Mouse (Mus musculus) cerebellum, adult 11 months (tissue): ENCODE results near the gene Cnst.
A peak's percentile ranks its signal among the peaks of the same experiment; 100 is the strongest.

ENCODE experiments used
- DNase-seq: peaks from one replicate; pipeline ENCODE4 v3.0.0; 2022

Cnst gene

DNA sequence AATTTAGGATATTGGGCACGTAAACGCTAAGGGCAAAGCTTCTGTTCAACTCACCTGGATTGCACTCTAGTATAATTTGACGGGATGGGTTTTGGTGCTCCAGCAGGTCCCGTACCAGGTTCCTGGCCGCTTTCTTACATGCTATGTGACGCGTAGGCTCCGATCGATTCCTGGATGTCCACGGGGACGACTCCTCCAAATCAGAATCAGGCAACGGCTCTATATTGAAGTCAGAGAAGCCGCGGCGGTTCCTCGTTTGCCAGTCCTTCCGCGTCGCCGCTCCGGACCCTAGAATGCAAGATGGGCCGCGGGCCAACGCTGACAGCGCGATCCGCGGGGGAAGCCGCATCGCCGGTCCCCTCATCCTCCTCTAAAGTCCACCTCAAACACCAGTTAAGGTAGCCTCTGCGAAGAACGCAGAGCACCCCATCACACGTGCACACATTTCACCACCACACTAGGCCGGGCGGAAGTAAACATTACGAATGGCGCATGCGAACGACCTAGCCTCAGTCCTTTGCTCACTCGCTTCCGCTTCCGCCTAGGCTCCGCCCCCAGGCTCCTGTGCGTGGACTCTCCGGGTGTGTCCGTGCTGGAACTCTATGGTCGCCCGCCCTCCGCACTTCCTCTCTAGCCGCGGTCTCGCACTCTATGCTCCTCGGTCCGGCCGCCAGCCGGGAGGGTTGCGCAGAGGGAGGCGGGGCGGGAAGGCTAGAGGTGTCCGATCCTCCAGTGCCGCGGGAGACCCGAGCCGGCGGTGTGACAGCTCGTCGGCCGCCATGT lies at the start of gene Cnst, which contains the start of gene Tfb2m:
Gene Cnst, plus strand, starts transcription at position 603 of the 783 bp plus-strand sequence.
Gene Tfb2m, minus strand, starts transcription at position 500 of the 783 bp plus-strand sequence.
- peak; percentile 98 for DNase-seq

DNA sequence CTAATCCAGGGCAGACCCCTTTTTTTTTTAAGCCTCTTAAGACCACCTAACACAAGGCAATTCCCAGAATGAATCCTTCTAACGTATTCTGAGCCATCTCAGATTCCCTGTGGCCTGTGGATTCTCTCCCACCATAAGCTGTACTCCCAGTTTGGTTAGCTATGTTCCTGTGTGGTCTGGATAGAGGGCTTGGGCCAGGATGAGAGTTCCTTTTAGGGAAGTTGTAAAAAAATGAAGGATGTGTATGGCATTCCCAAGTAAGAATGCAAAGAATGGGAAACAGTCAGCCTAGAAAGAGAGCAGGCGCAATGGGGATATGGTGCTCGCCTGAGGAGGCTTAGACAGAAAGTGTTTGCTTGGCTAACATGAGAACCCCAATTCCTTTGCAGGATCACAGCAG lies 46.9 kb upstream of the Cnst start:
- DNase-seq = no peak

GRCm38 (mm10) chr1:179502565-179502964 lies 43.6 kb upstream of the Cnst start:
- no peak for DNase-seq

DNA sequence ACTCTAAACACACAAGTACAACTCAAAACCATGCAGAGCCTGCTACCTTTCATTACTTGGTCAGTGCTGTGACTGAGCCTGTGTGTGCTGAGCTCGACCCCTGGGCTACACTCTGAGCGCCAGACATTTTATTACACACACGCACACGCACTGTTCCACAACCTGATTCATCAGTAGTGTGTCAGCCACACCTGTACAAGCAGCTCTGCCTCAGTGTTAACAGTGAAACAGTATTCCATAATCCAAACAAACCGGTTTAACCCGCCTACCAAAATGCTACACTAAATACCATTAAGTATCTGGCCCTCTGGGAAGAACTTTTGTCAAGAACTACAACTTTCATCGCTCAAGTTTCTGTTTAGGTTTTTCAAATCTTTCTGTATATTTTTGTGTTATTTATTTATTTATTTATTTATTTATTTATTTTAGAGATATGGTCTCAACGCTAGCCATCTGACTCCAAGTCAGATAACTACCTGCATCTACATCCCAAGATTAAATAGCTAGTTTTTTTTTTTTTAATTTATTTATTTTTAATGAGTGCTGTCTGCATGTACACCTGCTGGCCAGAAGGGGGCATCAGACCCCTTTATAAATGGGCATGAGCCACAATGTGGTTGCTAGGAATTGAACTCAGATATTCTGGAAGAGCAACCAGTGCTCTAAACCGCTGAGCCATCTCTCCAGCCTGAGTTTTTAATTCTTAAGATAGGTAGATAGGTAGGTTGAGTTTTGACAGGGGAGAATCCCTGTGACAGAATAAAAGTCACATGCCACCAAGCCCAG lies 39.4 kb upstream of the Cnst start:
- peak; percentile 31 for DNase-seq

DNA sequence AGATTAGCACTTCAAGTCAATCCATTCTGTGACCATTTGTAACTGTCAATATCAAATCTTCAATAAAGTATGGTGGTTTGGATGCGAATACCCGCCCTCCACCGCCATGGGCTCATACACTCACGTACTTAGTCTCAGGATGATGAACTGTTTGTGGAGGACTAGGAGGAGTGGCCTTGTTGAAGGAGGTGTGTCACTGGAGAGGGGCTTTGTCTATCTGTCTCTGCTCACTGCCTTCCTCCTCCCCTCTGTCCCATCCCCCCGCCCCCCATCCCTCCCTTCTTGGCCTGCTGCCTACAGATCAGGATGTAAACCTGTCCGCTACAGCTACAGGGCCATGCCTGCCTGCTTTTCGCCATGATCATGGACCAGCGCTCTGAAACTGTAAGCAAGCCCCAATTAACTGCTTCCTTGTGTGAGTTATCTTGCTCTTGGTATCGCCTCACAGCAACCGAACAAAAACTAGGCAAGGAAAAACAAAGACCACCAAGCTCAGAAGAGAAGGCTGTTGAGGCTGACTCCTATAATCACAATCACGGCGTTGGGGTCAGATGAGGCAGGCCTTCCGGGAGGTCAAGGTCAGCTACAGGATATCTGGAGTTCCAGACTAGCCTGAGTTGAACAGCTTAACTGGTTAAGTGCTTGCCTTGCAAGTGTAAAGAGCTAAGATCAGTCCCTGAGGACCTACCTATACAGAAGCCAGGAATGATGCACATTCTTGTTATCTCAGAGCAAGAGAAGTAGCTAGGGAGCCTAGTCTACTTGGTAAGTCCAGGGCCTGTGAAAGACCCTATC lies 35.4 kb upstream of the Cnst start:
- no peak for DNase-seq

- no peak for DNase-seq
These were observed 34.3 kb upstream of the Cnst start for GRCm38 (mm10) chr1:179511895-179512294.

GRCm38 (mm10) chr1:179516941-179517712 lies 29.0 kb upstream of the Cnst start:
- DNase-seq = peak; percentile 12

DNA sequence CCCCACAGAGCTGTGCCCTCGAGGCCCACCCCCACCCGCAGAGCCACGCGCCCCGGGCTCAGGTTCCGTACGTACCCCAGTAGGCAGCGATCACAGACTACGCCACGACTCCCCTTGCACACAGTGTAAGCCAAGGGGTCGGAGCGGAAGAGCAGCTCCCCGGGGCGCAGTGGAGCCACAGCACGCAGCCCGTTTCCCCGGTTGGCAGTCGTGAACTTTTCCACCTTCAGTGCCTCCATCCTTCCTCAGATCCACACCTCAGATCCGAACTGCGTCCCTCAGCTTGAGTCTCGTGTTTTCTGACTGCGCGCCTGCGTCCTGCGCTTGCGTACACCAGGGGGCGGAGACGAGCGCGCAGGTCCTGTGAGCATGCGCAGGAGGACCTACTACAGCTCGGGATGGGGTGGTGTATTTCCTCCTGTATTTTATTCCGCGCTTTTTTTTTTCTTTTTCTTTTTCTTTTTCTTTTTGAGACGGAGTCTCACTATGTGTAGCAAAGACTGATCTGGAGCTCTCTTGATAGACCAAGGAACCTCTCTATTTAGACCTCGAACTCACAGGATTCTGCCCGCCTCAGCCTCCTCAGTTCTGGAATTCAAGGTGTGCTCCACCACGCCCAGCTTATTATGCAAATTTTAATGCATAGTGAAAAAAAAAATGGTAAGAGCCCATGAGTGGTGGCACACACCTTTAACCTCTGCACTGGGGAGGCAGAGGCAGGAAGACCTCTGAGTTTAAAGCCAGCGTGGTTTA lies 28.3 kb upstream of the Cnst start, which contains the start of gene Smyd3:
Gene Smyd3, minus strand, starts transcription at position 329 of the 753 bp plus-strand sequence.
- DNase-seq = peak; percentile 81

- DNase-seq = no peak
These were observed 26.3 kb upstream of the Cnst start for GRCm38 (mm10) chr1:179519901-179520300.

GRCm38 (mm10) chr1:179539054-179539453 lies 7.1 kb upstream of the Cnst start:
- no peak for DNase-seq

DNA sequence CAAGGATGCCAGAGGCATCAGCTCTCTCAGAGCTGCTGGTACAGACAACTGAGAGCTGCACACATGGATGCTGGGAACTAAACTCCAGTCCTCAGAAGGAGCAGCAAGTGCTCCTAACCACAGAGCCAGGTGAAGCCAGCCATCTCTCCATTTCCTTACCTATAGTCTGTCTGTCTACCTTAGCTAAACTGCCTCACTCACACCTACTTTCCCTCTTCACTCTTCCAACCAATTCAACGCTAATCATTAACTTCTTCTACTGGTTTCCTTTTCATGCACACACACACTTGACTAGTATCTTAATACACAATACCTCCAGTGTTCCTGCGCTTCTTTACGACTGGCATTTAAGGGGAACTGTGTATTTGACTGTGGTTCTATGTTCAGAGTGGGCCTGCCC lies 6.3 kb upstream of the Cnst start:
- no peak for DNase-seq

DNA sequence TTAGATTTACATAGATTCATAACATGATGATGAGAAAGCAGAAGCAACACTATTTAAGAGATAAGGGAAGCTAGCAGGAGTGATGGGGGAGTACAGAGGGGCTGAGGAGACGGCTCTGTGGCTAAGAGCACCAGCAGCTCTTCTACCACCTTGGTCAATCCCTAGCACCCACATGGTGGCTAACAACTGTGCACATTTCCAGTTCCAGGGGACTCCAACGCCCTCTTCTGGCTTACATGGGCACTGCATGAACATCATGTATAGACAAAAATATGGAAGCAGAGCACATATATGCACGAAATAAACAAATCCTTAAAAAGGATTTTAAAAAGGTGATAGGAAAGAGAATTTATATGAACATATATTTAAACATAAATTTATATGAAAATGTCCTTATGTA lies 4.7 kb upstream of the Cnst start:
- no peak for DNase-seq

DNA sequence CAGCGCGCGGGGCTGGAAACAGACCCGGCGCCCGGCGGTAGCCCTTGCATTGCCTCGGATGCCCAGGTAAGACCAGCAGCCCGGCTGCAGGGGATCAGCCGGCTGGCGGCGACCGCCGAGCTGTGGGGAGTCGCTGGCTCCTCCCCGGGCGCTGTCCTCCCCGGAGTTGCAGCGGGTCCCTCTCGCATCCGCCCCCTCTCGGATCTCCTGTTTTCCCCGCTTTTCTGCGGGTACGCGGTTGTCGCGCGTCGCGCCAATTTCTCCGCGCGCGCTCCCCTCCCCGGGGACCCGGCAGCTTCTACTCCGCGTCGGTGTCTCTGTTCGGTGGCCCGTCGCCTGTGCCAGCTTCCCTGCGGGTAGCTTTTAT lies 364 bp downstream of the Cnst start:
- DNase-seq = no peak

GRCm38 (mm10) chr1:179547176-179547575 lies 1.0 kb downstream of the Cnst start:
- no peak for DNase-seq

DNA sequence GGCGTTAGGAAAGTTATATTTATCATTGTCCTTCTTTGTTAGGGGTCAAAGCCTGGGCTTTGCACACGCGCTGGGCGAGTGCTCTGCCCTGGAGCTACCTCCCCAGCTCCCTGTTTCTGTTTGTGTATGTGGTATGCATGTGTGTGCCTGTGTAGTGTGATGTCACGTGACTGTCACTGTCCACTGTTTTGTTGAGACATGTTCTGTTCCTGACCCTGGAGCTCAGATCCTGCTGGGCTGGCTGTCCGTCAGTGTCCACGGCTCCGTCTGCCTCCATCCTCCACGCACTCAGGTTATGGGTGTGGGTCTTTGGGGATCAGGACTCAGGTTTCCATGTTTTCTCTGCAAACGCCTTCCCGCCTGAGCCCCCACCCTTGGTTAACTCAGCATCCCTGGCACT lies 2.0 kb downstream of the Cnst start:
- DNase-seq = no peak

DNA sequence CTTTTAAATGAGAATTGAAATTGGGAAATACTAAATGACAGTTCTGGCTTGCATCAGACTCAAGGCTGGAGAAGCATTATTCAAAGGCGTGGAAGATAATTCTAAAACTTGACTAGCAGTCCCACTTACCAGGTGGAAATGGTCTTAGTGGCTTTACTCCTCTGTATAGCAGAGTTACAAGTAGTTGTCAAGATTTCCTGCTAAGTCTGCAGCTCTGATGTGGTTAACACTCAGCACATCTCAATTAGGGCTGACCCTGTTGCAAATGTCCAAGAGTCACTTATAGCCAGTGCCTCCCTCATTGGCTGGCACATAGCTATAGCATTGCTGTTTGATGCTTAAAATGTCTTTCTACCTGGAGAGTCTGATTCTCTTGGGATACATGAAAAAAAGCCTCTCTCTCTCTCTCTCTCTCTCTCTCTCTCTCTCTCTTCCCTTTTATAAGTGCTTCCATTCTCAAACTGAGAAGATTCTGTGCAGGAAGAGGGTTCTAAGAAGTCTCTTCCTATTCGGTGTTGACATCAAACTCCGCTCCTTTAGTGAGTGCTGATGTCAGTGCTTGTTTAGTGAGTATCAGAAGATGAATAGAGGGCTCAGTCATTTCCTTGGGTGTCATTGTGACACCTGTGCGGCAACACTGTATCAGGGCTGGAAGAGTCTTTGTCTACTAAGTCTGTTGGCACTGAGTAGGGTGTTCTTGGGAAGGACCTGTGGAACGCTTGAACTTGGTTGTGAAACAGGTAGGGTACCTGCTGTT lies 3.0 kb downstream of the Cnst start:
- no peak for DNase-seq

DNA sequence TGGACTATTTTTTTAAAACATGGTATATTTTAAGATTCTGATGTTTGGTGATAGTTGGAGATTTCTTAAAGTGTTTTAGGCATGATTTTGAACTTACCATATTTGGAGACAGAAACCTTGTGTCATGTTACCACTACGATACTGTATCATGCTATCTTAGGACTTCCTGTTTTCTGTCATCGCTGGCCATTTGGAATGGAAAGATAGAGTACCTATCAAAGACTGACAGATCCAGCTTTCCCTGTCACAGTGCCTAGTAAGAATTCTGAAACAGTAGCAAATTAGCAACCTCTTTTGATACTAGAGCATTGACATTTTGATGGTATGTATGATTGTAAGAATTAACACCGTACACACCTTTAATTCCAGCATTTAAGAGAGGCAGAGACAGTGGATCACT lies 5.2 kb downstream of the Cnst start:
- DNase-seq = no peak

DNA sequence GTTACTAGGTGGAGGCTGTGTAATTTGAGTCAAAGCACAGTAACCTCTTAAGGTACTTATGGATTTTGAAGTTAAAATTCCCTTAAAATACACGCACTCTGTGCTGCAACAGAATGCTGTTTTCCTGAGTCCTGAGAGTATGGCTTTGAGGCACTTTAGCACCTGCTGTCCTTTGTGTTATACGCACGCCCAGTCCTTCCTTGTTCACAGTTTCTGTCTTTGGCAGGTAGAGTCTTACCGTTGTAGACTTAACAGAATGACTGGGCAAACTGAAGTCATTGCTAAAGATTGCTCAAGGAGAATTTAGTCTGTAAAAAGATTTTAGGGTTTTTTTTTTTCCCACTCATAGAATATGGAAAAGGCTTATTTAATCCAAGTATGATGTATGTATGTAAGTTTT lies 5.8 kb downstream of the Cnst start:
- DNase-seq = no peak

DNA sequence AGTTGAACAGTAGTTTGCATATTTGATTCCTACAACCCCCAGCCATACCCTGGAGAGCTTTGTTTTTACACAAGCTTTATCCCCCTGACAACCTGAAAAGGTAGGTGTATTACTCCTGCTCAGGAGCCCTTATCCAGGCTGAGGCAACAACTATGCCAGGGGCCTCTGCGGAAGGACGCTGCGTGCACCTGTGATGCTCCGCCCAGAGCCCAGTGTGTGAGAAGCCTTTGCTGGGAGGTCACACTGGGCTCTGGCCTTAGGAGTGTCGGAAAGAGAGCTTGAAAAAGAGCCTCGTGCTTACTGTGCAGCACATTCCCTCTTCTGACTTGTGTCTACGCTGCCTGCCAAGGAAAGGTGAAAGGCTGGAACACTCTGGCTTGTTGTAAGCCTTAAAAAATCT lies 6.6 kb downstream of the Cnst start:
- no peak for DNase-seq

DNA sequence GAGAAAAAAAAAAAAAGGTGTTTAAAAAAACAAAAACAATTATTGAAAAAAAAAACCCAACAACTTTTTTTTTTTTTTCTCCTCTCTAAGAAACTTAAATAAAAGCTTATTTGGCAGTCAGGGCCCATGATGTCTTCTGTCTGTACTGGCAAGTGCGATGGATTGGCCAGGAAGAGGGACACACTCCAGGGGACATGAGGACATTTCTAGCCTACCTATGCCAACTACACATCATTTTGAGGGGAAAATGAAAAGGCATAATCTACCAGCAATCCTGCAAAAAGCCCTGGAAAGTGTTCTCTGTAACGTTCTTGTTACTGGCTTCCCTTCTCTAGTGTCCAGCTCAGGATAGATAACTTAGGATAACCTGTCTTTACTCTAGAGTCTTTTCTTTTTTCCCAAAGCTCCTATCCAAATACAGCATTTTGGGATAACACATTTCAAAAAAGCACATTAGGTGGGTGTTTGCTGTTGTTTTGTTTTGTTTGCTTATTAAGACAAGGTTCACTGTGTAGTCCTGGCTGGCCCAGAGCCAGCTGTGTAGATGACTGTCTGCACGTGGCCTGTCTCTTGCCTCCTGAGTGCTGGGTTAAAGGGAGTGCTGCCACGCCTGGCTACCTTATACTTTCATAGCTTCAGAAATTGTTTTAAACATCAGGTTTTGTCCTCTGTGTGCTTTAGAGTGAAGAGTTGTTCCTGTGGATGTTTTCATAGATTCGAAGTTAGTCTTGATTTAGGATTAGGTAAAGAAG lies 7.2 kb downstream of the Cnst start:
- no peak for DNase-seq
